Mouse (Mus musculus) B cell, adult 2 months (primary cell): ENCODE measurements around the gene Cep135.

Experiments used
- DNase-seq, 2 experiments: peaks; one replicate each; pipeline ENCODE4 v3.0.0; 2022

Cep135 gene

GRCm38 (mm10) chr5:76684658-76685605, 96.4 kb downstream of the Cep135 start:
- no peak for DNase-seq

DNA sequence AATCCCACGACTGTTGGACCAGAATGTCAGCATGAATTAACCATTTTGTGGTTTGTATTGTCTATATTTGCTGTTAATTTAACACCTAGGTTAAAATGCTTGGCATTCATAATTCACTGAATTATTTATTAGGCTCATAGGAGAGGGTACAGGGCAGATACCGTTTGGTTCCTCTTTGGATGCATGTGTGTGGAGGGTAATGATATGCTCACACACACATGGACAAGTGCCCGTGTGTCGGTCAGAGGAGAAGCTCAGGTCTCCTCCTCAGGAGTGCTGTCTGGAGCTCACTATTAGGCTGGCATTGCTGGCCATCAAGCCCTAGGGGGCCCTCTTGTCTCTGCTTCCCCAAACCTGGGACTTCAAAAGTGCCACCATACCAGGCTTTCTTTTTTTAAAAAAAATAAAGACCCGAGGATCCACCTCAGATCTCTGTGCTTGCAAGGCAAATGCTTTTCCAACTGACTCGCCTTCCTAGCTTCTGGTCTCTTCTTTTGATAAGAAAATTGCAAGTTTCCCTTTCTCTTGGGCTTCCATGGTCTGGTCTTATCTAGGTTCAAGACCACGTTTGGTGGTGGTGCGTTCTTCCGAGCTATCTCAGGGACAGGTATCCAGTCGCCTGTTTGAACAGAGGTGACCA, 99.6 kb downstream of the Cep135 start:
- no peak for DNase-seq

DNA sequence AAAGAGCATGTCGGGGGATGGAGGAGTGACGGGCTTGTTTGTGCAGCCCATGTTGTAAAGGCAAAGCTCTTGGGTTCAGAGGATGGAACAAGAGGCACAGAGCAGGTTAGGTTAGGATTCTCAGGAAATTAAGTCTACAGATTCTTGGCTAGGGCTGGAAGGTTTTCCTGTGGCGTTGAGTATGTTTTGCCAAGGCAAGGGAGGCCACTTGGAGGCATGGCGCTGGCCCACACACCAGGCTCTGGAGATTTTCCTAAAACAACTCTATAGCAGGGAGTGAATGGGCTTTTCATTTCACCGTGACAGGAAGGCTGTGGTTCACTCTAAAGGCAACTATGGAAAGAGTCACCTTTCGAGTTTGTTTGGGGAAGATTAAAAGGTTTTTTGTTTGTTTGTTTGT, 100.1 kb downstream of the Cep135 start:
- DNase-seq = no peak

GRCm38 (mm10) chr5:76690177-76690593, 101.7 kb downstream of the Cep135 start:
- DNase-seq = no peak

DNA sequence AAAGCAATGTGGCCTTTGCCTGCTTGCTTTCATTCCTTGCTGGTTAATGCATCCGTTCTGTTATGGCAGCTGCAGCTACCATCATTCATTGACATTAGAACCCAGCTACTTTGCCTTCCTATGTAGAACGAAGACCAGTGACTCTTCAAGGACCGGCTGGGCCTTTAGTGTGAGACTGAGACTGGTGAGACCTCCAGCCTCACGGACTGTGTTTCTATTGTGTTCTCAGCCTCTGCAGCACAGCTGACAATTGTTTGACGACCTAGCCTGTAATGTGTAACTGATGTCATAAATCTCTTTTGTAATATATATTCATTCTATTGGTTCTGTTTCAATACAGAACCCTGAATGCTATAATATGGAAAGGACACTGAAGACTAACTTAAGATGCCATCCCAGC, 102.8 kb downstream of the Cep135 start:
- no peak for DNase-seq

GRCm38 (mm10) chr5:76691706-76692424, 103.4 kb downstream of the Cep135 start:
- DNase-seq = no peak
